Mouse (Mus musculus) testis, postnatal 10 days (tissue): ENCODE data around the gene Traf1.

ENCODE experiments used
- DNase-seq: peaks from one replicate; pipeline ENCODE4 v3.0.0; 2021; ENCODE audit warnings: low spot score

The Traf1 gene

DNA sequence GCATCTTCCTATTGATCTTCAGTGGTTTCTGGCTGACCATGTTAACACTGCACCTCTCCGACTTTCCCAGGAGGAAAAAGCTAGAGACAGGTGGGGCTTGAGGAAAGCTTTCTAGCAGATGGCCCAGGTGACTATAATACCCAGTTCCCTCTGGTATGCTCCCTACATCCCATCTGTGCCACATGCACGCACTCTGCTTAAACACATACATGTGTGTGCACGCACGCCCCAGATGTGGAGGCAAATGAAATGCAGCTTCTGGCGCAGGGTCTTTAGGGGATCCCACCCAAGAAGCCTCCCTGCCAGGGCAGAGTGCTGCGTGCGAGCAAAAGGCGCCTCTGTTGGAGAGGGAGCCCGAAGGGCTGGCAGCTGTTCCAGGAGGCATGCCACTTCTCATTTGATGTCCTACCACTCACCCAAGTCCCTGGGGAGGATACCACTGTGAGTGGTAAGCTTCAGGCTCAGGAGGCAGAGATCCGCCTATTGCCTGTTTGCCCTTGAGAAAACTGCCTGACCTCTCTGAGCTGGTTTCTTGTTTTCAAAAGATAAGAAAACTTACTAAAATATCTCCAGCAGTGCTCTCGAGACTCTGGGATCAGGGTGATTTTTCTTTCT lies 20.4 kb downstream of the Traf1 start:
- DNase-seq = no peak

DNA sequence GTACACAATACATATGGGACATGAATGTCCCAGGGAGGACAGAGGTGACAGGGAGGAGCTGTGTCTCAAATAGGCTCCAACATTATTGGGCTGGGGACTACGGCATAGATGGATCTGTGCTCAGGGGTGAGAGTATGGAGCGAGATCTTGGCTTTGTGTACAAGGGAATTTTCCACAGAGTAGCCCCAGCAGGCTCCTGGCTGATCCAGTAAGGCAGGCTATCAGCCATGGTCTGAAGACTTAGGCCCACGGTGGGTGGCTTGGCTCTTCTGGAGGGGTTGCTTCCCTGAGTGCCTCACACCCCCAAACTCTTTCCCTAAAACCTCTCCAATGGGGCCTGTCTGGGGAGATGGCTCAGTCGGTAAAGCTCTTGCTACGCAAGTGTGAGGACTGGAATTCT lies 21.3 kb downstream of the Traf1 start:
- no peak for DNase-seq

DNA sequence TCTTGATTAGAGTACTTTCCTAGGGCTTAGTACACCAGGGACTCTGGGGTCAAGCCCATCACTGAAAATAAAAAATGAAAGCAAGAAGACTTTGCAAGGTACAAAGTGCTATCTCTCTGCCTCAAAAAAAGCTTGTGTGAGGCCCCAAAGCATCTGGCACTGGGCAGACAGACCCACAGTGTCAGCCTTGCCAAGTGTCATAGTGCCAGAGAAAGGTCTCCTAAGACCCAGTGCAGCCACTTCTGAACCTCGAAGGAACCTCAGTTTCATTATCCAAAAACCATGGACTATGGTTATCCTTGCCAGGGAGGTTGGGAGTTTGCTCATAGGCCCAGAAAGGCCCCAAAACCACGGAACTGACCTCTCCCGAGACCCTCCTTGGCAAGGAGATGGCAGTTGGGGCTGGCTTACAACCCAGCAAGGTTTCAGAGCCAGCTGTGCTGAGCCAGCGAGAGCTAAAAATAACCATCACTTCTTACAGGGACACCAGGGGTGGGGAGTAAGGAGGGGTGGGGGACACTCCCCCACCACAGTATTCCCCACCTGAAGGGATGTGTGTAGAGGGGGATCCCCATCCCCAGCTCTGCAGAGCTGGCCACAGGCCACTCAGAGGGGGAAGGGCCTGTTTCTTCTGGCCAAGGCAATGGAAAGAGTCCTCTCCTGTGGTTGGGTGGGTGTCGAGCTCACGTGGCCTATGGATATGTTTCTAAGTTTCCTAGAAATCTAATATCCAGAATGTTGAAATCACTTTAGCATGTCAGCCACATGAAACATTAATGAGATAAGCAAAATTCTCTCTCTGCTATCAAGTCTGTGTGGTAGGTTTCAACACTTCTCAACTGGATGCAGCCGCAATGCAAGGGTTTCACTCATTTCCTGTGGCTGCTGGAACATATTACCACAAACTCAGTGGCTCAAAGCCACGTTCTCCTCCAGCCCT lies 23.0 kb downstream of the Traf1 start:
- no peak for DNase-seq

DNA sequence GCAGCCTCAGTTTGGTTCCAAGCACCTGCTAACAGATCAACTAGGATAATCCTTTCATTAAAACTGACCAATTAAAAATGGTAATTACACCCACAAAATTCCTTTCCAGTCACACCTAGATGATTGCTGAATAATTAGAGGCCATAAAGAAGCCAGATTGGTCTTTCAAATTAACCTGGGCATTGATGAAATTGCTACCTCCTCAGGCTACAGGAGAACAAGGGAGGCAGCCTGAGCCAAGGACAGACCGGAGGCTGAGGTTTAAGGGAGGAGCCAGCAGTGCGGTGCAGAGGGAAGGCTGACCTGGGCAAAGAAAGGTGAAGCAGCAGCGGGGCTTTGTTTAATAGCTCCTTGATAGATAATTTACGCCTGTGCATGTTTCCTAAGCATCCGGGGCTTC lies 24.1 kb downstream of the Traf1 start:
- DNase-seq = no peak

DNA sequence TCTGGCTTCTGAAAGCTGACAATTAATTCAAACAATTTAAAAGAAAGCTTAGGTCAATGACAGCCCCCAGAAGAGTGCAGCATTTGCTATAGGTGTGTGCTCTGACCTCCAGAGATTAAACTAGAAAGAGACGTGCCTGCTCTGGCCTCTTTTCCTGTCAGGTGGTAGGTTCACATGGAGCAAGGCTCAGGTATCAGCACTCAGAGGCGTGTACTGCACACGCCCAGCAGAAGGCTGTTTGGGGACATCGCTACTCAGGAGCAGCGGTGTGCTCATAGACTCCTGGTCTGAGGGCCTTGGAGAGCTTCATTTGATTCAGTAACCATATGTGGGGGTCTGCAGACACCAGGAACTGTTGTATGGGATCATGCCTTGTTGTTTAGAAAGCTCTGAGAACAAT lies 34.3 kb downstream of the Traf1 start:
- DNase-seq = no peak

DNA sequence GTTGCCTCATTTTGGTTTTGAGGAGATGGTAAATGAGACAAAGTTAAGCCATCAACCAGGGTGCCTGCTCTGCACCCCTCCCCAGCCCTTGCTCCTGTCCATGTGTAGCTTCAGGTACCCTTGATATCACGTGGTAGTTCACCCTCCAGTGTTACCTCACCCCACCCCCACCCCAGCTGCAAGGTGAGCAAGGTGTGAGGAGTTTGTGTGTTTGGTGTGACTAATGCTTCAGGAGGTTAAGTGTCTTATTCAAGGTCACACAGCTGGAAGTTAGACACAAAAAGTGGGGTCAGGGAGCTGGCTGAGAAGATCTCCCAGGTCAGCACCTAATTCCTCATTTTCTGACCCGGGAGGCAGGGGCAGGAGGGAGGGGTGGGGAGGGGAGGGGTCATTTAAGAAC lies 38.8 kb downstream of the Traf1 start:
- no peak for DNase-seq

DNA sequence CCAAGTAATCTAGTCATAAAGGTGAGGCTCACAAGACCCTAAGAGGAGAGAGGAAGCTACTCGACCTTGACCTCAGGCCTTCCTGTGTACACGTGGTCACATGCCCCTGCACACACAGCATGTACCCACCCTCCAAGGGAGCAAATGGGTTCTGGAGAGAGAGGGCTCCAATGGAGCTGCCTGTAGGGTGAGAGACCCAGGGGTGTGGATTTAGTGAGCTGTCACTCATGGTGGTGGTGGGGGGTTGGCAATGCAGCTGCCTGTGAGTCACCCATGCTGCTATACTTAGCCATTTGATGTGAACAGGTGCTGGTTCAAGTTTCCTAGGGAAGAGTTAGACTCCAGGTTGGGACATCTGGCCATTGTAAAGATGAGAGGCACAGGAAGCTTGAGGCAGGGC lies 41.4 kb downstream of the Traf1 start:
- DNase-seq = no peak

DNA sequence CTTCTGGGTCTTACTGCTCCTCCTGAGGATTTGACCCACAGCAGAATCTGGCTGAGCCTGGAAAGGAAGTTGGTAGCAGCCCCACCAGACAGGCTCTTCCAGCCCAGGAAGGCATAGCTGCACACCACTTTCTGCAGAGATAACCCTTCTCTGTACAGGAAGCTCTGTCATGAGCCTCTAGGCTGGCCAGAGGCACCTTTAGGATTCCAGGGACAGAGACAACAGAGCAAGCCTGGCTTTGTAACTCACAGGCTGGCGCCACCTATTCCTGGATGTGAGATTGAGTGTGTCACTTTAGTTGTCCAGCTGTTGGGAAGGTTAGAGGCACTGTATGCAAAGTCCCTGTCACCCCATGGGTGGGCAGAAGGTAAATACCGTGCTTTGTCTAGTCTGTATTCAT lies 46.5 kb downstream of the Traf1 start:
- DNase-seq = no peak

DNA sequence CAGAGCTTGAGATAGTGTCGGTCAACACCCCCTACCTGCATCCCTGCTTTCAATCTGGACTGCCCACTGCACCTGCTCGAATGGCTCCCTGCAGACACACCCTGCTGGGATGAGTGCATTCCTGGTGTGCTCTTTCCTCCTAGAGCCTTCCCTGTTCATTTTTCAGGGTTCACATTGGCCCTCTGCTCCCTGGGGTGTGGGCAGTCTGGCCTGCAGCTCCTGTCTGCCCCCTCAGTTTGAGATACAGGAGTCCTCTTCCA lies 46.8 kb downstream of the Traf1 start:
- DNase-seq = no peak

DNA sequence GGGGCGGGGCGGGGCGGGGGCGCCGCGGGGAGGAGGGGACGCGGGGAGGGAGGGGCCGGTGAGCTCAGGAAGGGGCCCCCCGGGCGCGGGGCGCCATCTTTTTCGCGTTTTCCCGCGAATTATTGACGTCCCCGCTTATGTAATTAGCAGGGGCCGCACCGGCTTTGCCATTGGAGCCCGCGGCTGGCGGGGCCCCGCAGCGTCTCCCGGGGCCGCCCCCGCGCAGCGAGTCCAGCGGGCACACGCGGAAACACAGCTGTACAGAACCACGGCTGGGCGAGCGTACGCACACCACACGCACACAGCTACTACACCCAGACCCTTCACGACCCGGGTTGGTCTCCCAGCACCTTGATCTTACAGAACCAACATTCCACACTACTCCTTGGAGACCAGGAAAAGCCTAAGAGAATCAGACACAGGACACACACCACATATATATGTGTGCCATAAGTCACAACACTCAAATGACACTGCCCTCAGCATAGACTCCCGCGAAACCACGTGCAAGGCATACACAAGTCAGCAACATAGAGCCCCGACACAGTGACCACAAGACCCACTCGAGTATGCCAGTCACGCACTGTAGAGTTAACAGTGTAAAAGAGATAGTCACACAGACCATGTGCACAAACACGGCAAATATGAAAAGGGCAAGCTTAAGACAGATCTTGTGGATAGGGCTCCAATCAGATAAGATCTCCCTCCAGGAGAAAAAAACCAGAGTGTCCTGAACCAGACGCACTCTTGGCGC lies 47.3 kb downstream of the Traf1 start:
- peak; percentile 59 for DNase-seq

DNA sequence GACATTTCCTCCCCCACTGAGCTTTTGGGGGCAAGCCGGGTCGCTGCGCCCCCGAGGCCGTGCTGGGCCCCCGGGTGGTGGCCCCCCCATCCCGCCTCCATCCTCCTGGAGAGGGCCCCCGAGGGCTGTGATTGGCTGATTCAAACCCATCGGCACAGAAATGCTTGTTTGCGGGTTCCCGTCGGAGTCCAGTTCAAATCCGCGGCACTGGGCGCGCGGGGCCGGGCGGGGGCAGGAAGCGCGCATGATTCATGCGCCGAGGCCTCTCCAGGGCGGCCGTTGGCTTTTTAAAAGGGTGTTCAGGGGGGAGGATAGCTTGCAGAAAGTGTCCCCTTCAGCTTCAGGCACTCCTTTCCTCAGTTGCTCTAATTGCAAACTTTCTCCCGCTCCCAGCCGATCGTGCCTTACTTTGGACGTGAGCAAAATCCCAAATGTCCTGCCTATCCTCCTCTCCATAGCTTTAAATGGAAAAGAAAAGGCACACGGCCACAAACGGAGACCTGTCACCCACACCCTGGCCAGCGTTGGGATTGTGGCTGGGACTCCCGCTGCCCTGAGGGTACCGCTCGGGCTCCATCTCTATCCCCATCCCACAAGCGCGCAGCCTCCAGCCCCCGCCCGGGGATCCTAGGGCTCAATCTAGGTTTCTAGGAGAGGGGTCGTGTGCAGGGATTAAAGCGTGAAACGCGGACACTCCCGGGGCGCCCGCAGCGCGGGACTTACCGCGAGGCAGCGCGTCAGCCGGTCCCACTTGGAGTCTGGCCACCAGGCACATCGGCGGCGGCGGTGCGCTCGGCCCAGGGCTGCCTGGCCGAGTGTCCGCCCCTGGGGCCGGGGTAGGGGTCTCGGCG lies 48.1 kb downstream of the Traf1 start, which contains the start of gene Phf19:
Gene Phf19, minus strand, starts transcription at position 809 of the 851 bp plus-strand sequence.
- peak; percentile 59 for DNase-seq

DNA sequence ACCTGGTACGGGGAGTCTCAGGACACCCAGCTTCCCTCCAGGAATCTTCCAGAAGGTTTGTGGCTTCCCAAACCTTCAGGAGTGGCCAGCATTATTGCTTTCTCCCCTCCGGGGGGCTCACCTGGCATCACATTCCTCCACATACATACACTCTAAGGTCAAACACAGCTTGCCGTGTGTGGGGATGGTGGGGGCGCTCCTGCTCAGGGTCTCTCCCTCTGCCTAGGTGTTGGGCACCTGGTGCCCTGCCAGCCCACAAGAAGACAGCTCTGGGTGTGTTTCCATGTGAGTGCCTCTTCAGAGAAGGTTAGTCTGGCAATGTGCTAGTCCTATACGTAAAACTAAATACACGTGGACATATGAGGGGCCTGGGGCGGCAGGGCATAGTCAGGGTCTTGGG lies 49.0 kb downstream of the Traf1 start:
- no peak for DNase-seq

DNA sequence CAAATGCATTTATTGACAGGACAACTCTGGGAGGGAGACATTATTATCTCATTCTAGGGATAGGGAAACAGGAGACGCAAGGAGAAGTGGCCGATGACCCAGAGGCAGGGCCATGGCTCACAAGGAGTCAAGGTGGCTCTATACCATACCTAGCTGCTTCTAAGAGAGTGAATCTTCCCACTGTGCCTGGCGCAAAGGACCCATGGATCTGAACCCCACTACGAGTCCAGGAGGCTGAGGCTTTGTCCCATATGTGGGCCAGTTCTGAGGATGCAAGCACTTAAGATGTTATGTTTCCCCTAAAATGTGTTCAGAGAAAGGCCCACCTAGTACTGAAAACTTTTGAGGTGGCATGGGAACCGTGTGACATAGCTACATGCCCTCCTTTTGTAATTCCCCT lies 49.7 kb downstream of the Traf1 start:
- DNase-seq = no peak

DNA sequence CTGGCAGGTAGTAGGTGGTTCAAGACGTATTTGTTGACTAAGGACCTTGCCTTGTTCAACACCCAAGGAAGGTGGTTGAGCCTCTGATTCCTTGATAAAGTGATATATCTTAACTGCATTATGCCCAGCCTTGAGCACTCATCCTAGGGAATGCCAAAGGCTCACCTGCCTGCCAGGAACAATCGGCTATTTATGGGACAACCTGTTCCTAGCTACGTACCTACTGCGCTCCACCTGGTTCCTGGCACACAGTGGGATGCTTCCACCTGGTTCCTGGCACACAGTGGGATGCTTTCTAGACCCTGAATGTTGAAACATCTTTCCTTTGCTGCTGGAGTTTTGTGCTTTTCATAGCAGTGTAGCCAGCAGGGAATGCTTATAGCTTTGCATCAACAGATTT lies 51.9 kb downstream of the Traf1 start:
- DNase-seq = no peak

DNA sequence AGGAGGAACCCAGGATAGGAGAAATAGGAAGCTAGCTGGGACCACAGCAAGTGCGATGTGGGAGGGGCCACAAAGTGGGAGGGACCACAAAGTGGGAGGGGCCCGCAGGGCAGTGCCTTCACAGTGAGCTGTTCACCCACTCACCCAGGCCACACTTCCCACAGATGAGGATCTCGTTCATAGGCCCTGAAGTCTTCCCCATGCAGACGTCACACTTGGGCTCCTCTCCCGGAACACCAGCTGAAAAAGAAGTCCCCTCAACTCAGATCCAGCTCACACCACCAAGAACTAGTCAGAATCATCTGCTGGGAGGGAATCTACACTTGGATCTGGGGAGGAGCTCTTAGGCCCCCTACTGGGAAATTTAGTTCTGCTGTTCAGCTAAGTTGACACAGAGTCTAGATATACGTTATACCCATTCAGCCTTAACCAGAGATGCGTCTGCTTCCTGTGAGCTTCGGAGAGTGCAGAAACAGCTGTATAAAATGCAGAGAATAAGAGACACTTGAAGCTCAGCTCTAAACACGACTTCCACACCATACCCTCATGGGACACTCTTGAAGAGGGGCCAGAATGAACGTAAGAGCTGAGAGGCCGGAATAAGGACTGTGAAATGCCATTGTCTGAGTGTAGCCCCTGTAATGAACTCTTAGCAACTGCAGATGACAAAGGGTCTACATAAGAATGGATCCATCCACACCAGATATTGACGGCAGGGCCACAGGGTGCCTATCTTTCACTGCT lies 54.5 kb downstream of the Traf1 start:
- peak; percentile 77 for DNase-seq

DNA sequence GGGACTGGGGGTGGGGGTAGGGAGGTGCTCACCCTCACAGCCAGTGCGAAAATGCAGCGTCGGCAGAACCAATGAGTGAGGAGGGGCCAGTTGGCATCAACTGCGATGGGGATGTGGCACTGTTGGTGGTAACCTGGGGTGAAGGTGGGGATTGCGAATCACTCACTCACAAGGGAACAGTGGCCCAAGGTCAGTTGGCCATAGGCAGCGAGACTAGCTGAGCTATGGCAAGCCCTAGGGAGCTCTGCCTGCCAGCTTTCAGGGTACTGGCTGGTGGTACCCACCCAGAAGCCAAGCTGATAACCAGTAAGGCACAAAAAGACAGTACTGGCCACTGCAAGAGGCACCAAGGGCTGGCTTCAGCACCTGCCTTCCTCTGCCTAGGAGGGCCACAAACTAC lies 55.1 kb downstream of the Traf1 start:
- DNase-seq = no peak

DNA sequence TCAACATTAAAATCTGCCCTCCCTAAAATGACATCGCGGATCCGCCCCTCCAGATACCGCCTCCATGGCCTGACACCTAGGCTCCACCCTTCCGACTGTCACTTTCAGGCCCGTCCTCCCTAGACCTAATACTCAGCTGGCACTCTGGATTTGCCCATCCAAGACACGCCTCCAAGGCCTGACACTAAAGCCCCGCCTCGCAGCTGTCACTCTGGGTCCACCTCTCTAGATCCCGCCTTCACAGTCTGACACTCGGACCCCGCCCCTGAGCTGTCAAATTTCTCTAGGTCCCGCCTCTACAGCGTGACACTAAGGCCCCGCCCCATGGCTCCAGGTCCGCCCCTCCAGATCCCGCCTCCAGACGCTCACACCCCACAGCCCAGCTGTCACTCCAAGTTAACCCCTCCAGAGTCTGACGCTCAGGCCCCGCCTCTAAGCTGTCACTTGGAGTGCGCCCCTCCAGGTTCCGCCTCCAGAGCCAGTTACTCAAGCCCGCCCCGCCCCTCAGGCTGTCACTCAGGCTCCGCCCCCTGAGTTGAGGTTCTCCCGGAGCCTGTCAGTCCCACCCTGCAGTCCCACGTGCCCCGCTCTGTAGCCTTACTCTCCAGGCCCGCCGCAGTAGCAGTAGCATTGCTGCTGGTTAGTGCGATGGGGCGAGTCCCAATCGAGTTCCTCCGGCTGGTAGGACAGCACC lies 56.6 kb downstream of the Traf1 start:
- DNase-seq = peak; percentile 99

DNA sequence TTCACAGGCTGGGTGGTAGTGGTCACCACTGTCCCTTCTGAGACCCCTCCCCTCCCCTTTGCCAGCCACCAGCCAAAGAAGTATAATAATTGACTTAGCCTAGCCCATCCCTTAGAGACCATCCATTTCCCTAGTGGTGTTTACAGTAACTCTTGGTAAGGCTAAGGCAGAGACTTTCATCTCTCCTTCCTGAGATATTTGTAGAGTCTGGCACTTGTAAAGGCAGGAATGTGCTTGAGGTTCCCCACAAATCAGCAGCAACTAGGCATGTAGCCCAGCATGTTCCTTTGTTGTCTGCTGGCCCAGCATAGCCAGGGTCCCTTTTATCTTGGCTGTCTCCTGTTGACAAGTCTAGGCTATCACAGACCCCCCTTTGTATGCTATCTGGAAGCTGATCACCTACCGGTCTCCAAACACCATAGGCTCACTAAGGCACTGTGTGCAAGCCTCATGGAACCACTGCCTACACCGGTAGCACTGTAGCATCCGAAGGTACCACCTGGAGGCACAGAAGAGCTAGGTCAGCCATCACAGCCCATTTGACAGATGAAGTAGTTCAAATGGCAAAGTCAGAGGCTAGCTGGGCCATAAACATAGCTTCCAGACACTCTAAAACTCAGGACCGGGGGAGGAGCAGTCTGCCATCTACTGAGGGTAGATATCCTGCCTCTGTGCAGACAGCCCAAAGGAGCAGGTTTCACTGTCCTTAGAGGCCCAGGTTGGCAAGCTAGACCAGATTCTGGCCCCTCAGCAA lies 57.7 kb downstream of the Traf1 start:
- no peak for DNase-seq

DNA sequence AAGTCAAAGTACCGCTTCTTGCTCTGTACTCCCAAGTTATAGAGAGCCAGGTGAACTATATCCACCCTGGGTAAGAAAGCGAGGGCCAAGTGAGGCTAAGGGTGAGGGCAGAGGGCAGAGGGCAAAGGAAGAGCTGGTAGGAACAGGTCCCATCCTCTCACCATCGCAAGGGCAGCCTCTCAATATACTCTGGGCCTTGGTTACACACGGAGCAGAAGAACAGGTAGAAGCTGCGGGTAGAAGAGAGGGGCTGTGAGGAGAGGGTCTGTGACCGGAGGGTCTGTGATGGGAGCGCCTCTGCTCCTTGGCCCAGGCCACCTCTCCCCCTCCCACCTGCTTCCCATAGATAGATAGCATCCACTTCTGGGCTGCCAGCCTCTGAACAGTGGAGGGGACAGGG lies 58.4 kb downstream of the Traf1 start:
- DNase-seq = no peak

DNA sequence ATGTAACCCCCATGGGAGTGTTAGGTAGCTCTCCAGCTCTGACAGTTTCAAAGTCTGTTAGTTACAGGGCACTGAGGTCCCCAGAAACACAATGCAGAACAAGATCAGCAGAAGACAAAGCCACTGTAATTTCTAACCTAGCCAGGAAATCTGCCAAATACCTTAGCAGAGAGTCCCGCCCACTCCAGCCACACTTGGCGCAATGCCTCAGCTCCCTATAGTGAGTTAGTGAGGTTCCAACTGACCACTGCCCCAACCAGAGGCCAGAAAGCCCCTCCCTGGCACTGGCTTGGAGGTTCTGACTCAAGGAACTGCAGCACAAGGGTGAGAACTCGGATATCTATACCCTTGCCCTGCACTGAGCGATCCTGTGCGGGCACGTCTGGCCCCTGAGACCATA lies 58.8 kb downstream of the Traf1 start:
- no peak for DNase-seq
